Mouse (Mus musculus): ENCODE results near the gene Dab1. TPM values are rescaled to one million over a fixed set of nuclear protein-coding genes. Genes with fewer than 3 reads are reported as not detected.

Gene Dab1
- polyA plus RNA-seq, 1 experiment from 2014 or later, result 1.3 TPM

DNA sequence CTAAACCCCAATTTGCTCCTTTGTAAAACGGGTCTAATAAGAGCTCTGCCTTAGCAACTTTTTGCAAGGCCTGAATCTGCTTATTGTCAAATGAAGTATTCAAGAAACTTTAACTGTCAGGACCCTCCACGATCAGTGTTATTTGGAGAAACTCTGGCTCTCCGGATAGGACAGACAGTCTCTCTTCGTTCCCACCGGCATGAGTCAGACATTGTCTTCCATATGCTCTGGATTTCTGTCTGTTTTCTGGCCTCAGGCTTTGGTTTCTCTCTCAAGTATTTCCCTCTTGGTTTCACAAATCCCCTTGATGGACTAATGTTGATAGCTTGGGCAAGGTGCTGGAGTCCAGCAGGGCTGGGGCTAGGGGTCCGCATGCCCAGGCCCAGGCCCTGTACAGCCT, 59.3 kb downstream of the Dab1 start:
- Histone ChIP-seq H3K4me1 (ENCODE audit: control insufficient read depth, low read depth, low read length) (no peaks in the 10 kb centered on the region), H3K9ac (ENCODE audit: low read depth, low read length) (no peak overlapping the region), H3K27ac (ENCODE audit: low read length) (no peak overlapping the region), H3K36me3 (ENCODE audit: control insufficient read depth, insufficient read depth) (no peaks in the 10 kb centered on the region), H3K9me3 (replicated peaks; ENCODE audit: control insufficient read depth, low read length) (no peaks in the 10 kb centered on the region), H3K27me3 (ENCODE audit: control insufficient read depth, insufficient read depth, low read depth, low read length) (no peaks in the 10 kb centered on the region), H3K4me2 (ENCODE audit: low read depth, low read length) (no peak overlapping the region), H3K4me3 (ENCODE audit: low read depth, low read length) (no peak overlapping the region)
- no peak for ATAC-seq (ENCODE audit: low read depth)
- WGBS (ENCODE audit: insufficient replicate concordance), result 75% methylated on average over 6 of the region's 6 CpGs

DNA sequence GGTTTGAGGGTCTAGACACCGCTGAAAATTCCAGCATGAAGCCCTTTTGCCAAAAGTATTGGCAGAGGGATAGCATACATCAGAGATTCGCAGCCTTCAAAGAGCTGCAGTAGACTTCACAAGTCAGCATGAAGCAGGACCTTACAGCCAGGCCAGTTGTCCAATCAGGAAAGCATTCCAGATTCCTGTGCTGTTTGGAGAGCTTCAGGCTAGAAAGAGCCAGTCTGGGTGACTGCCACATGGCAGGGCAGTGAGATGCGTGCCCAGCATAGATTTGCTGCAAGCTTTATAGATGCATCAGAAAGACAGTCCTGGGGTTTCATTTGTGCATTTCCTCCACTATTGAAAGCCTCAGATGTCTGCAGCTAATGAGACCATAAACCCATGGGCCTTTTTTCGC, 66.0 kb downstream of the Dab1 start:
- H3K27me3 ChIP-seq (ENCODE audit: control insufficient read depth, insufficient read depth, low read depth, low read length), result no peaks in the 10 kb centered on the region
- no peak overlapping the region for H3K9ac ChIP-seq (ENCODE audit: low read depth, low read length)
- no peak overlapping the region for H3K27ac ChIP-seq (ENCODE audit: low read length)
- H3K4me2 ChIP-seq (ENCODE audit: low read depth, low read length), result no peak overlapping the region
- no peak overlapping the region for H3K4me3 ChIP-seq (ENCODE audit: low read depth, low read length)
- H3K9me3 ChIP-seq (replicated peaks; ENCODE audit: control insufficient read depth, low read length), result no peaks in the 10 kb centered on the region
- WGBS (ENCODE audit: insufficient replicate concordance), result 49% methylated on average over 4 of the region's 4 CpGs
- H3K36me3 ChIP-seq (ENCODE audit: control insufficient read depth, insufficient read depth), result no peaks in the 10 kb centered on the region
- no peak for ATAC-seq (ENCODE audit: low read depth)
- no peaks in the 10 kb centered on the region for H3K4me1 ChIP-seq (ENCODE audit: control insufficient read depth, low read depth, low read length)

DNA sequence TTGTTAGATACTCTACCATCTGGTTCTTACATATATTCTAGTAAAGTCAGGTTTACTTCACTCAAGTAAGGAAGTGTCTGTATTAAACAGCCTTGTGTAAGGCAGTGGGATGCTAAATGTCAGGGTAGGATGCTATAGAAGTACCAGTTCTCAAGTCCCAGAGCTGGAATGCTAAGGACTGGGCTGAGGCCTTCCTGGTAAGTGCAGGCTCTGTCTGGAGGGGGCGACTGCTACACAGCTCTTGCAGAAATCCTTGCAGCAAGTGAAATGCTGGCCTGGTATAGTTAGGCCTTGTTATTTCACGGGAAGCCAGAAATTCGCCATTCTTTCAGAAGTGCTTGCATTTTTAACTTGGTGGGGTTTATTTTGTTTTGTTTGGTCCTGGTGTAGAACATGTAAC, 72.6 kb downstream of the Dab1 start:
- Histone ChIP-seq H3K4me1 (ENCODE audit: control insufficient read depth, low read depth, low read length) (no peaks in the 10 kb centered on the region), H3K9ac (ENCODE audit: low read depth, low read length) (no peak overlapping the region), H3K4me3 (ENCODE audit: low read depth, low read length) (no peak overlapping the region), H3K27ac (ENCODE audit: low read length) (no peak overlapping the region), H3K36me3 (ENCODE audit: control insufficient read depth, insufficient read depth) (no peaks in the 10 kb centered on the region), H3K4me2 (ENCODE audit: low read depth, low read length) (no peak overlapping the region), H3K27me3 (ENCODE audit: control insufficient read depth, insufficient read depth, low read depth, low read length) (no peaks in the 10 kb centered on the region), H3K9me3 (replicated peaks; ENCODE audit: control insufficient read depth, low read length) (no peaks in the 10 kb centered on the region)
- 29% methylated on average over 3 of the region's 3 CpGs for WGBS (ENCODE audit: insufficient replicate concordance)
- no peak for ATAC-seq (ENCODE audit: low read depth)

DNA sequence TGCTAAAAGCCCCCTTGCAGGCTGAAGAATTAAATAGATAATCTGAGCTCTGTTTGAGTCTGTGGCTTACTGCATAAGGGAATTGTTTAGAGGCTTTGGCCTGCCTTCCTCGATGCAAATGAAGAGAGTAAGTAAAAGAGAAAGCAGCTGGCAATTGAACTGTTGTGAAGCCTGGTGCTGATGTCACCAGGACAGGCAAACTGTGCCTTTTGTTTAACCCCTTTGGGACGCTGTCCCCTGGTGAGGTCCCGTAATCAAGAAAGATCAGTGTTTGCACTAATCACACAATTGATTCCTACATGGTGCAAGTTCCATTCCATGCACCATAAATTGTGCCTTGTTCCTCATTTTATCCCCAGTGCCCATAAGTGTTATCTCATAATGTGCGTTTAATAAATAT, 80.6 kb downstream of the Dab1 start:
- Histone ChIP-seq H3K27ac (ENCODE audit: low read length) (no peak overlapping the region), H3K4me3 (ENCODE audit: low read depth, low read length) (no peak overlapping the region), H3K27me3 (ENCODE audit: control insufficient read depth, insufficient read depth, low read depth, low read length) (no peaks in the 10 kb centered on the region), H3K9me3 (replicated peaks; ENCODE audit: control insufficient read depth, low read length) (no peaks in the 10 kb centered on the region), H3K36me3 (ENCODE audit: control insufficient read depth, insufficient read depth) (no peaks in the 10 kb centered on the region), H3K4me1 (ENCODE audit: control insufficient read depth, low read depth, low read length) (no peaks in the 10 kb centered on the region), H3K9ac (ENCODE audit: low read depth, low read length) (no peak overlapping the region), H3K4me2 (ENCODE audit: low read depth, low read length) (no peak overlapping the region)
- ATAC-seq (ENCODE audit: low read depth), result no peak
- 36% methylated on average over 4 of the region's 4 CpGs for WGBS (ENCODE audit: insufficient replicate concordance)

DNA sequence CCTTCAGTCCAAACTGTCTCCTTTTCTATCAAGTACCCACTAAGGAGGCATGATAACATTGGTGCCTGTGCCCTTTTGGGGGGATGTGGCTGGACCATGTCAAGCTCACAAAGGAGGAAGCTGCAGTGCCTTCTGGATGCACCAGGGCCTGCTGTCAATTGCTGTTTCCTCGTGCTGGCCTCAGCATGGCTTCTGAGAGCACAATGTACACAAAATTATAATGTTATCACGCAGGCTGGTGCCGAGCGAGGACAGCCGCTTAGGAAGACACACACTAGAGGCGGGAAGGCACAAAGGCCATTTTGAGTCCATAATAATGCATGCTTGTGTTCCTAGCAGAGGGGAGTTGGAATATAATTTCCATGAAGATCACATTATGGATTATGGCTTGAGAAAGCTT, 81.2 kb downstream of the Dab1 start:
- Histone ChIP-seq H3K36me3 (ENCODE audit: control insufficient read depth, insufficient read depth) (no peaks in the 10 kb centered on the region), H3K4me1 (ENCODE audit: control insufficient read depth, low read depth, low read length) (no peaks in the 10 kb centered on the region), H3K9me3 (replicated peaks; ENCODE audit: control insufficient read depth, low read length) (no peaks in the 10 kb centered on the region), H3K27ac (ENCODE audit: low read length) (no peak overlapping the region), H3K4me2 (ENCODE audit: low read depth, low read length) (no peak overlapping the region), H3K4me3 (ENCODE audit: low read depth, low read length) (no peak overlapping the region), H3K27me3 (ENCODE audit: control insufficient read depth, insufficient read depth, low read depth, low read length) (no peaks in the 10 kb centered on the region), H3K9ac (ENCODE audit: low read depth, low read length) (no peak overlapping the region)
- 48% methylated on average over 6 of the region's 6 CpGs for WGBS (ENCODE audit: insufficient replicate concordance)
- no peak for ATAC-seq (ENCODE audit: low read depth)

DNA sequence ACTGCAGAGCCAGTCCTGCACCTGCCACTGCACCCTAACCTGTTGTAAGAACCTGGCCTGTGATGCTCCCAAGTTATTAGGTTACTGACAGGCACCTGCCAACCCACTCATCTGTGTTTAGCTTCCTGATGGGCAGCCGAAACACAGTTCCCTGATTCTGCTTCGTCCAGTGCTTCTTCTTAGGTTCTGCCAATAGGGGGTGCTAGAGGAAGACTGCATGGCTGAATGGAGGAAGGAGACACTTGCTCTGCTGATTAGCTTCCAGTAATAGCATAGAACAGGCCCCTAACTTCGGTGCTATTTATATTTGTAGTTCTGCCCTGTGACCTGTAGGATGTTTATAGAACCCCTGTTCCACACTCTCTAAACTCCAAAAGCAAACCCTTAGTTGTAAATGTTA, 83.0 kb downstream of the Dab1 start:
- Histone ChIP-seq H3K36me3 (ENCODE audit: control insufficient read depth, insufficient read depth) (no peaks in the 10 kb centered on the region), H3K4me1 (ENCODE audit: control insufficient read depth, low read depth, low read length) (no peaks in the 10 kb centered on the region), H3K27ac (ENCODE audit: low read length) (no peak overlapping the region), H3K4me2 (ENCODE audit: low read depth, low read length) (no peak overlapping the region), H3K9ac (ENCODE audit: low read depth, low read length) (no peak overlapping the region), H3K27me3 (ENCODE audit: control insufficient read depth, insufficient read depth, low read depth, low read length) (no peaks in the 10 kb centered on the region), H3K4me3 (ENCODE audit: low read depth, low read length) (no peak overlapping the region), H3K9me3 (replicated peaks; ENCODE audit: control insufficient read depth, low read length) (no peaks in the 10 kb centered on the region)
- ATAC-seq (ENCODE audit: low read depth), result no peak
- WGBS (ENCODE audit: insufficient replicate concordance), result 28% methylated on average over 3 of the region's 3 CpGs

DNA sequence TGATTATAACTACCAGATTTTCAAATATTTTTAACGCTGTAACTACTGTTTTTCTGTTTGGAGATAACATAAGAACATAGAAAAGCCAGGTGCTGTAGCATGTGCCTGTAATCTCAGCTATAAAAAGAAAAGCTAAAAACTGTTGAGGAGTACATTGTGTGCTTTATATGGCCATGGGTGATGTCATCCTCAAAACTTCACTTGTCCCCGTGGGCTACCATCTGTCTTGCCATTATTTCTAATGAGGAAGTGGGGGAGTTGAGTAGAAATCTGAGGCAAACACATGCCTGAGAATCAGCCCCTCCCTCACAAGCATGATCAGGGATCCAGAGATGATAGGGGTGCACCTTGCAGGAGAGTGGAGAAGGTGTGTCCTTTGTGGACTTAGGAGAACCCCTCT, 85.3 kb downstream of the Dab1 start:
- H3K4me2 ChIP-seq (ENCODE audit: low read depth, low read length), result no peak overlapping the region
- H3K27me3 ChIP-seq (ENCODE audit: control insufficient read depth, insufficient read depth, low read depth, low read length), result no peaks in the 10 kb centered on the region
- no peak overlapping the region for H3K27ac ChIP-seq (ENCODE audit: low read length)
- ATAC-seq (ENCODE audit: low read depth), result no peak
- H3K4me3 ChIP-seq (ENCODE audit: low read depth, low read length), result no peak overlapping the region
- 48% methylated on average over 2 of the region's 2 CpGs for WGBS (ENCODE audit: insufficient replicate concordance)
- H3K36me3 ChIP-seq (ENCODE audit: control insufficient read depth, insufficient read depth), result no peaks in the 10 kb centered on the region
- no peaks in the 10 kb centered on the region for H3K4me1 ChIP-seq (ENCODE audit: control insufficient read depth, low read depth, low read length)
- no peak overlapping the region for H3K9ac ChIP-seq (ENCODE audit: low read depth, low read length)
- no peaks in the 10 kb centered on the region for H3K9me3 ChIP-seq (replicated peaks; ENCODE audit: control insufficient read depth, low read length)

DNA sequence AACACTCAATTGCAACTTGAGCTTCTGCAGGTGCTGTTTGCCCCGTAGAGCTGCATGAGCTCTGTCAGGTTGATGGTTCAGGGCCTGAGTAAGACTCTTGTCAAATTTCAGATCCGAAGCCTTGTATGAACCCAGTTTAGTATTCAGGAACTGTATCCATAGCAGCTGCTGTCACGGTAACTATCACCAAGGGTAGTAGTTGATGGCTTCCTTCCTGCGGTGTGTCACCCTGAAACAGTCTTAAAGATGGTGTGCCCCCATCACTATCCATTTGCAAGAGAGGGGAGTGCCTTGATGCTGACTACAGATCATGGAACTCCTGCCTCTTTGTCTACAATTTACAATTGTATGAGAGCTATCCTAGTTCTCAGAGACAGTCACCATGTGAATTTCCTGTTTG, 87.3 kb downstream of the Dab1 start:
- no peaks in the 10 kb centered on the region for H3K36me3 ChIP-seq (ENCODE audit: control insufficient read depth, insufficient read depth)
- 37% methylated on average over 4 of the region's 4 CpGs for WGBS (ENCODE audit: insufficient replicate concordance)
- no peak for ATAC-seq (ENCODE audit: low read depth)

DNA sequence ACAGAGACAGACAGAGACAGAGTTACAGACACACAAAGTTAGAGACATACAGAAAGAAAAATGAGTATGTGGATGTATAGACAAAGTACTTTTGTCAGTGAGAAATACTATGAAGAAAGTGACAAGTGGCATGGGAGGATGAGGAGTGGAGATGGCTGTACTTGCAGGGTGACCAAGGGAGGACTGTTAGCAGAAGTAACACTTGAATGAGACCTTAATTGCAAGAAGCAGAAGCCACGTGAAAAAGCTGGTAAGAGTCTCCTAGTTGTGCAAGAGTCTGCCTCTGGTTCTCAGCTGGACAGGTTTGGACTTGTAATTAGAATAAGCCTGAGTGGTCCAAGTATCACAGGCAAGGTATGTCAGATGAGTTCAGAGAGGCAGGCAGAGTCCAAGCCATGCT, 88.0 kb downstream of the Dab1 start:
- Histone ChIP-seq H3K4me1 (ENCODE audit: control insufficient read depth, low read depth, low read length) (no peaks in the 10 kb centered on the region), H3K4me2 (ENCODE audit: low read depth, low read length) (no peak overlapping the region), H3K27me3 (ENCODE audit: control insufficient read depth, insufficient read depth, low read depth, low read length) (no peaks in the 10 kb centered on the region), H3K9ac (ENCODE audit: low read depth, low read length) (no peak overlapping the region), H3K27ac (ENCODE audit: low read length) (no peak overlapping the region), H3K4me3 (ENCODE audit: low read depth, low read length) (no peak overlapping the region), H3K36me3 (ENCODE audit: control insufficient read depth, insufficient read depth) (no peaks in the 10 kb centered on the region), H3K9me3 (replicated peaks; ENCODE audit: control insufficient read depth, low read length) (no peaks in the 10 kb centered on the region)
- 0% methylated on average over 1 of the region's 1 CpGs for WGBS (ENCODE audit: insufficient replicate concordance)
- ATAC-seq (ENCODE audit: low read depth), result no peak

More for the DNA sequence above, 87.3 kb downstream of the Dab1 start:
- Histone ChIP-seq H3K4me1 (ENCODE audit: control insufficient read depth, low read depth, low read length) (no peaks in the 10 kb centered on the region), H3K9me3 (replicated peaks; ENCODE audit: control insufficient read depth, low read length) (no peaks in the 10 kb centered on the region), H3K27me3 (ENCODE audit: control insufficient read depth, insufficient read depth, low read depth, low read length) (no peaks in the 10 kb centered on the region), H3K4me3 (ENCODE audit: low read depth, low read length) (no peak overlapping the region), H3K27ac (ENCODE audit: low read length) (no peak overlapping the region), H3K9ac (ENCODE audit: low read depth, low read length) (no peak overlapping the region), H3K4me2 (ENCODE audit: low read depth, low read length) (no peak overlapping the region)

DNA sequence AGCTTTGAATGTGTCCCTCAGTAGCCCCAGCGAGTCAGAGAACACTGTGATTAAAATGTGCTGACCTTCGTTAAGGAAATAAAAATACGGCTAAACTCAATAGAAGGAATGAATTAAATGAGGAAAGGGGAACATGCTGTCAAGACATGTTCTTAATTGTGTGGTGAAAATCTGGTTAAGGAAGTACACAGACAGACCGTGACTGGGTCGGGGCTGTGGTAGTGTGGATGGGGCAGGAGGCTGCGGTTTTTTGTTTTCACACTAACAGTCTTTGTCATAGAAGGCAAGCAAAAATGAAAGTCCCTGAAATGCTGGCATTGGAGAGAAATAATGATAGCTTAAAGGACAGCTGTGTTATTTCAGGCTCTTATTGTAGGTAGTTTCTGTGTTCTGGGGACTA, 92.2 kb downstream of the Dab1 start:
- ATAC-seq (ENCODE audit: low read depth), result no peak
- no peak overlapping the region for H3K27ac ChIP-seq (ENCODE audit: low read length)
- H3K4me1 ChIP-seq (ENCODE audit: control insufficient read depth, low read depth, low read length), result no peaks in the 10 kb centered on the region
- no peaks in the 10 kb centered on the region for H3K36me3 ChIP-seq (ENCODE audit: control insufficient read depth, insufficient read depth)
- H3K27me3 ChIP-seq (ENCODE audit: control insufficient read depth, insufficient read depth, low read depth, low read length), result no peaks in the 10 kb centered on the region
- no peak overlapping the region for H3K4me2 ChIP-seq (ENCODE audit: low read depth, low read length)
- H3K4me3 ChIP-seq (ENCODE audit: low read depth, low read length), result no peak overlapping the region
- 46% methylated on average over 6 of the region's 6 CpGs for WGBS (ENCODE audit: insufficient replicate concordance)
- no peaks in the 10 kb centered on the region for H3K9me3 ChIP-seq (replicated peaks; ENCODE audit: control insufficient read depth, low read length)
- no peak overlapping the region for H3K9ac ChIP-seq (ENCODE audit: low read depth, low read length)

Measured in liver, embryonic 16.5 days (tissue).